Mouse (Mus musculus) layer of hippocampus, postnatal 36 days (tissue): Measurements from ENCODE around the gene Rnf220. TPM values are rescaled to one million over a fixed set of nuclear protein-coding genes. Genes with fewer than 3 reads are reported as not detected.
A peak's percentile ranks its signal among the peaks of the same experiment; 100 is the strongest.

Source experiments
- DNase-seq, 2 experiments: peaks; one replicate each; pipeline ENCODE4 v3.0.0; 2022
- total RNA-seq, 2 experiments: library from RNA; stranded (reverse); gene quantifications; 2 replicates each; pipeline ENCODE4 v1.2.3; 2021

Gene Rnf220
- total RNA-seq, 2 experiments from 2014 or later, result 164 to 175 TPM

GRCm38 (mm10) chr4:117487471-117487870 lies 9.4 kb downstream of the Rnf220 start:
- no peak for DNase-seq

GRCm38 (mm10) chr4:117486188-117486587 lies 10.7 kb downstream of the Rnf220 start:
- DNase-seq, result no peak

- no peak for DNase-seq
Measured at GRCm38 (mm10) chr4:117485045-117485780, 11.6 kb downstream of the Rnf220 start.

- peak; percentile 42 to 51 for DNase-seq
Measured at GRCm38 (mm10) chr4:117484256-117485044, 12.4 kb downstream of the Rnf220 start.

- DNase-seq, result no peak
Measured at GRCm38 (mm10) chr4:117483931-117484255, 13.0 kb downstream of the Rnf220 start.

- no peak for DNase-seq
Measured at GRCm38 (mm10) chr4:117482103-117482502, 14.7 kb downstream of the Rnf220 start.

- no peak for DNase-seq
Measured at GRCm38 (mm10) chr4:117480611-117481445, 16.0 kb downstream of the Rnf220 start.

GRCm38 (mm10) chr4:117479951-117480350 lies 16.9 kb downstream of the Rnf220 start:
- no peak for DNase-seq

- DNase-seq, result no peak
Measured at GRCm38 (mm10) chr4:117478101-117478673, 18.7 kb downstream of the Rnf220 start.

GRCm38 (mm10) chr4:117477401-117477800 lies 19.5 kb downstream of the Rnf220 start:
- DNase-seq, result no peak

- DNase-seq, result no peak
Measured at GRCm38 (mm10) chr4:117476777-117477176, 20.1 kb downstream of the Rnf220 start.

GRCm38 (mm10) chr4:117476355-117476754 lies 20.5 kb downstream of the Rnf220 start:
- DNase-seq, result no peak

GRCm38 (mm10) chr4:117473985-117474354 lies 22.9 kb downstream of the Rnf220 start:
- no peak for DNase-seq

GRCm38 (mm10) chr4:117473291-117473984 lies 23.4 kb downstream of the Rnf220 start:
- DNase-seq, result no peak

- DNase-seq, result no peak
Measured at GRCm38 (mm10) chr4:117469471-117469870, 27.4 kb downstream of the Rnf220 start.

GRCm38 (mm10) chr4:117467936-117468335 lies 28.9 kb downstream of the Rnf220 start:
- DNase-seq, result no peak

GRCm38 (mm10) chr4:117449151-117449550 lies 47.7 kb downstream of the Rnf220 start:
- no peak for DNase-seq

- no peak for DNase-seq
Measured at GRCm38 (mm10) chr4:117447926-117448325, 48.9 kb downstream of the Rnf220 start.

- DNase-seq, result no peak
Measured at GRCm38 (mm10) chr4:117445516-117446207, 51.2 kb downstream of the Rnf220 start.

- no peak for DNase-seq
Measured at GRCm38 (mm10) chr4:117438919-117439318, 57.9 kb downstream of the Rnf220 start.

GRCm38 (mm10) chr4:117438064-117438463 lies 58.8 kb downstream of the Rnf220 start:
- no peak for DNase-seq
